Mouse (Mus musculus): ENCODE data around the gene Lnpk. TPM values are rescaled to one million over a fixed set of nuclear protein-coding genes. Genes with fewer than 3 reads are reported as not detected.

Lnpk gene
- polyA plus RNA-seq, 1 experiment = 24.7 TPM

GRCm38 (mm10) chr2:74488443-74488842 lies 90.8 kb downstream of the Lnpk start:
- no peak overlapping the region for H3K27ac ChIP-seq (ENCODE audit: insufficient read depth, low read length)
- 35% methylated on average over 7 of the region's 7 CpGs for WGBS
- no peaks in the 10 kb centered on the region; the same call in 1 of the 2 replicates for H3K27me3 ChIP-seq (ENCODE audit: control insufficient read depth, insufficient read depth, low read length)
- H3K4me1 ChIP-seq (ENCODE audit: control insufficient read depth, insufficient read depth, low read length) = no peaks in the 10 kb centered on the region; the same call in 1 of the 2 replicates
- H3K4me3 ChIP-seq (replicated peaks; ENCODE audit: insufficient read depth, low read depth, low read length) = no peak overlapping the region
- TF ChIP-seq CTCF (IDR thresholded peaks at IDR 0.05; ENCODE audit: borderline replicate concordance, insufficient read depth, low read depth, low read length) = no peak
- TF ChIP-seq POLR2A (IDR thresholded peaks at IDR 0.05; ENCODE audit: borderline replicate concordance, insufficient read depth, low read length) = no peak
- DNase-seq = no peak

GRCm38 (mm10) chr2:74482651-74483050 lies 96.6 kb downstream of the Lnpk start:
- H3K4me3 ChIP-seq (replicated peaks; ENCODE audit: insufficient read depth, low read depth, low read length) = no peak overlapping the region
- no peak overlapping the region for H3K27ac ChIP-seq (ENCODE audit: insufficient read depth, low read length)
- no peak for TF ChIP-seq POLR2A (IDR thresholded peaks at IDR 0.05; ENCODE audit: borderline replicate concordance, insufficient read depth, low read length)
- TF ChIP-seq CTCF (IDR thresholded peaks at IDR 0.05; ENCODE audit: borderline replicate concordance, insufficient read depth, low read depth, low read length) = no peak
- WGBS = 95% methylated on average over 10 of the region's 10 CpGs
- no peaks in the 10 kb centered on the region for H3K27me3 ChIP-seq (ENCODE audit: control insufficient read depth, insufficient read depth, low read length)
- no peaks in the 10 kb centered on the region for H3K4me1 ChIP-seq (ENCODE audit: control insufficient read depth, insufficient read depth, low read length)
- DNase-seq = no peak

GRCm38 (mm10) chr2:74482086-74482485 lies 97.1 kb downstream of the Lnpk start:
- no peak overlapping the region for H3K27ac ChIP-seq (ENCODE audit: insufficient read depth, low read length)
- TF ChIP-seq POLR2A (IDR thresholded peaks at IDR 0.05; ENCODE audit: borderline replicate concordance, insufficient read depth, low read length) (no peak), CTCF (IDR thresholded peaks at IDR 0.05; ENCODE audit: borderline replicate concordance, insufficient read depth, low read depth, low read length) (no peak)
- H3K27me3 ChIP-seq (ENCODE audit: control insufficient read depth, insufficient read depth, low read length) = no peaks in the 10 kb centered on the region
- H3K4me1 ChIP-seq (ENCODE audit: control insufficient read depth, insufficient read depth, low read length) = no peaks in the 10 kb centered on the region
- no peak overlapping the region for H3K4me3 ChIP-seq (replicated peaks; ENCODE audit: insufficient read depth, low read depth, low read length)
- no peak for DNase-seq
- WGBS = 57% methylated on average over 10 of the region's 10 CpGs

Other genes with a start within 250 kb of the Lnpk start
- gene Evx2, start 80.1 kb upstream of the Lnpk start, polyA plus RNA-seq (2012; rRNA removed) = 0.48 and 0.64 TPM in 2 replicates
- gene Hoxd13, start 88.9 kb upstream of the Lnpk start, polyA plus RNA-seq (2012; rRNA removed) = 0.10 TPM in 1 of 2 replicates, not detected in the other
- gene Hoxd12, start 95.6 kb upstream of the Lnpk start, polyA plus RNA-seq (2012; rRNA removed) = not detected in 2 replicates
- gene Hoxd11, start 100.1 kb upstream of the Lnpk start, polyA plus RNA-seq (2012; rRNA removed) = not detected in 2 replicates
- not detected in 2 replicates for gene Hoxd10, start 112.5 kb upstream of the Lnpk start, polyA plus RNA-seq (2012; rRNA removed)
- not detected in 2 replicates for gene Hoxd9, start 118.3 kb upstream of the Lnpk start, polyA plus RNA-seq (2012; rRNA removed)
- 0.05 TPM in 1 of 2 replicates, not detected in the other for gene Hoxd8, start 125.2 kb upstream of the Lnpk start, polyA plus RNA-seq (2012; rRNA removed)
- 5.4 and 5.7 TPM in 2 replicates for gene Hoxd3, start 132.5 kb upstream of the Lnpk start, polyA plus RNA-seq (2012; rRNA removed)
- 2.6 and 2.8 TPM in 2 replicates for gene Hoxd4, start 132.5 kb upstream of the Lnpk start, polyA plus RNA-seq (2012; rRNA removed)
- 0.16 and 0.22 TPM in 2 replicates for gene Gm28230, start 147.3 kb upstream of the Lnpk start, polyA plus RNA-seq (2012; rRNA removed)
- gene Hoxd1, start 183.5 kb upstream of the Lnpk start, polyA plus RNA-seq (2012; rRNA removed) = 0.70 and 0.77 TPM in 2 replicates
- 56.7 and 57.9 TPM in 2 replicates for gene Mtx2, start 246.4 kb upstream of the Lnpk start, polyA plus RNA-seq (2012; rRNA removed)